Mouse (Mus musculus) liver, embryonic 14.5 days (tissue): Measurements from ENCODE around the gene Xrn1.

Experiments used
- CTCF ChIP-seq: IDR thresholded peaks from 2 replicates; pipeline ENCODE4 v1.5.1; 2016; ENCODE audit warnings: antibody characterized with exemption, low read depth, control low read depth
- EP300 ChIP-seq: IDR thresholded peaks from 2 replicates; pipeline ENCODE4 v1.6.1; 2016; ENCODE audit warnings: antibody characterized with exemption, low read depth

- TF ChIP-seq CTCF = no peak
- no peak for TF ChIP-seq EP300
Observed at GRCm38 (mm10) chr9:96102846-96103245, 148.3 kb downstream of the Xrn1 start.
